Mouse (Mus musculus) testis, postnatal 10 days (tissue): ENCODE measurements around the gene Eif2b5.
"Not testable (repeated sequence)": the region's sequence is repeated elsewhere in the genome, so short reads cannot be mapped to it uniquely, and the experiment has no call there.

Experiments used
- DNase-seq: peaks from one replicate; pipeline ENCODE4 v3.0.0; 2021; ENCODE audit warnings: low spot score

The Eif2b5 gene

GRCm38 (mm10) chr16:20498677-20499475 lies at the start of gene Eif2b5:
TSS of gene Eif2b5 (plus strand) at chr16:20498817.
- DNase-seq = peak; percentile 90

- no peak for DNase-seq
These were observed 46.8 kb upstream of the Eif2b5 start for GRCm38 (mm10) chr16:20451774-20452173.

GRCm38 (mm10) chr16:20454155-20454654 lies 44.4 kb upstream of the Eif2b5 start:
- DNase-seq = no peak

- no peak for DNase-seq
These were observed 42.5 kb upstream of the Eif2b5 start for GRCm38 (mm10) chr16:20456106-20456505.

- DNase-seq = not testable (repeated sequence)
These were observed 39.9 kb upstream of the Eif2b5 start for GRCm38 (mm10) chr16:20458736-20459135.

- DNase-seq = no peak
These were observed 33.9 kb upstream of the Eif2b5 start for GRCm38 (mm10) chr16:20464725-20465124.

GRCm38 (mm10) chr16:20470981-20471380 lies 27.6 kb upstream of the Eif2b5 start:
- DNase-seq = no peak

- DNase-seq = no peak
These were observed 26.9 kb upstream of the Eif2b5 start for GRCm38 (mm10) chr16:20471686-20472085.

GRCm38 (mm10) chr16:20473748-20474147 lies 24.9 kb upstream of the Eif2b5 start:
- no peak for DNase-seq

- DNase-seq = no peak
These were observed 24.4 kb upstream of the Eif2b5 start for GRCm38 (mm10) chr16:20474211-20474610.

- DNase-seq = no peak
These were observed 23.8 kb upstream of the Eif2b5 start for GRCm38 (mm10) chr16:20474786-20475185.

GRCm38 (mm10) chr16:20475335-20475734 lies 23.3 kb upstream of the Eif2b5 start:
- DNase-seq = no peak

- peak; percentile 70 for DNase-seq
These were observed 21.8 kb upstream of the Eif2b5 start for GRCm38 (mm10) chr16:20476857-20477256.

GRCm38 (mm10) chr16:20477270-20477669 lies 21.3 kb upstream of the Eif2b5 start:
- DNase-seq = no peak

- no peak for DNase-seq
These were observed 20.1 kb upstream of the Eif2b5 start for GRCm38 (mm10) chr16:20478504-20478903.

GRCm38 (mm10) chr16:20479026-20479760 lies 19.4 kb upstream of the Eif2b5 start:
- not testable (repeated sequence) for DNase-seq

- DNase-seq = no peak
These were observed 18.5 kb upstream of the Eif2b5 start for GRCm38 (mm10) chr16:20480115-20480514.

GRCm38 (mm10) chr16:20481746-20482145 lies 16.9 kb upstream of the Eif2b5 start:
- no peak for DNase-seq

- not testable (repeated sequence) for DNase-seq
These were observed 14.9 kb upstream of the Eif2b5 start for GRCm38 (mm10) chr16:20483716-20484115.

GRCm38 (mm10) chr16:20485061-20485460 lies 13.6 kb upstream of the Eif2b5 start:
- DNase-seq = no peak

GRCm38 (mm10) chr16:20486048-20486447 lies 12.6 kb upstream of the Eif2b5 start:
- DNase-seq = no peak

GRCm38 (mm10) chr16:20488151-20488550 lies 10.5 kb upstream of the Eif2b5 start:
- no peak for DNase-seq

- not testable (repeated sequence) for DNase-seq
These were observed 9.9 kb upstream of the Eif2b5 start for GRCm38 (mm10) chr16:20488751-20489150.
